Mouse (Mus musculus) skeletal muscle tissue, adult 2 months (tissue): Measurements from ENCODE around the gene Ccdc12.
A peak's percentile ranks its signal among the peaks of the same experiment; 100 is the strongest.

Source experiments
- DNase-seq: peaks from one replicate; pipeline ENCODE4 v3.0.0-alpha.2; 2012; ENCODE audit warnings: low read depth, low spot score

The Ccdc12 gene

DNA sequence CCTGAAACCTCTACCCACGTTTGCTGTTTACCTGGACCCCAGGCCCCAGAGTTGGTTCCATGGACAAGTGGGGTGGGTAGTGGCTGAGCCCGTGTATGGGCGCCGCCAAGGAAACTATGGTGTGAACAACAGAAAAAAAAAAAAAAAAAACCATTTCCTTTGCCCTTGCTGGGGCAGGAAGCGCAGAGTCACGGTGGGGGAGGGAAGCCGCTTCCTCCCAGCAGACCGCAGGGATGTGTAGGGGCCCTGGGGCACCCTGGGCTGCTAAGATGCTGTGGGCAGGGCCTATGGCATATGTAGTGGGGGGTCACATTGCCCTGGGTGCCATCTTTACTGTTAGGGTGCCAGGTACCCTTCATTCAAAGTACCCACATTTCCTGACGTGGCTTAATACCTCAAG, 11.1 kb upstream of the Ccdc12 start:
- no peak for DNase-seq

DNA sequence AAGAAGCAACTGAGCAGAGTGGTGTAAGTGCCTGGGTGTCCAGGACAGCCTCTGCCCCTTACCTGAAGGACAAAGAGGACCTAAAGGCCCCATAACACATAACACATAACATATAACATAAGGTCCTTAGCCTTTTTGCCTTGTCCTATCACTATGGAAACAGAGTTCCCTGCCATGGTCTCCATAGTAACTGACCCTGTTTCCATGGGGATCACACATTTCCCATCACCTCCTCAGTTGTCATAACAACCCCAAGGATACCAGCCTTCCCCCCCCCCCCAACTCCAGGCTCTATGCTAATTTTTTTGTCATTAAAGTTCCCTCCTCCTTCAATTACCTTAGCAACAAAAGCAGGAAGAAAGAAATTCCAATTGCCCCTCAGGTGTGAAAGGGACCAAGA, 6.5 kb upstream of the Ccdc12 start:
- DNase-seq: no peak

DNA sequence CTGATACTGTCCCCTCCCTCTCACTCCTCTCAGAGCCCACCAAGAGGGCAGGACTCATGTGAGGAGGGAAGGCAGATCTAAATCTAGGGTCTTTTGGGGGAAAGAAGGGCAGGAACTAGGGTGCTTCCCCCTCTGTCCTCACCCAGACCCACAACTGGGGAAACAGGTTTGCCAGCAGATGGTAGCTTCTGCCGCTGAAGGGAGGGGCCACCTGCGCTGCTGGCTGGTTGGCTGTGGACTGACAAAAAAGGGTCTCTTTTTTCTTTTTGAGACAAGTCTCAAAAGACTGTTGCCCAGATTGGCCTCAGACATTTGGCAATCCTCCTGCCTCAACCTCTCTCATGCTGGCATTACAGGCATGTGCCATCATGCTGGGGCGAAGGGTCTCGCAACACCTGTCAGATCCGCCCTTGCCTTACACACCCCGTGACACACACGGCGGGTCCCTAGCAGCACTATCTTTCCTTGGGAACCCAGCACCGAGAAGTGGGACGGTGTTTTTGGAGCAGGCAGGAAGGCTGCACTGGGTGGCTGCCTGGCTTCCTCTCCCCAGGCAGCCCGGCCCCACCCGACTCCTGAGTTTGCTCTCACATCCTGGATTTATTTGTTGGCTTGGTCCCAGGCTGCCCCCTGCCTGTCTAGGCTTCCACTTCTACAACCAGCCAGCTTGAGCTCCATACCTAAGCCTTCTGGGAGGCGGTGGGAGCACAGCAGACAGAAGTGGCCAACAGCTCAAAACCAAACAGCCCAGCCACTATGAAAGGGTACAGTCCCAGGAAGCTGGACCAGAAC, 4.2 kb upstream of the Ccdc12 start:
- no peak for DNase-seq

- no peak for DNase-seq
Observed at GRCm38 (mm10) chr9:110652963-110653654, 3.2 kb upstream of the Ccdc12 start.

DNA sequence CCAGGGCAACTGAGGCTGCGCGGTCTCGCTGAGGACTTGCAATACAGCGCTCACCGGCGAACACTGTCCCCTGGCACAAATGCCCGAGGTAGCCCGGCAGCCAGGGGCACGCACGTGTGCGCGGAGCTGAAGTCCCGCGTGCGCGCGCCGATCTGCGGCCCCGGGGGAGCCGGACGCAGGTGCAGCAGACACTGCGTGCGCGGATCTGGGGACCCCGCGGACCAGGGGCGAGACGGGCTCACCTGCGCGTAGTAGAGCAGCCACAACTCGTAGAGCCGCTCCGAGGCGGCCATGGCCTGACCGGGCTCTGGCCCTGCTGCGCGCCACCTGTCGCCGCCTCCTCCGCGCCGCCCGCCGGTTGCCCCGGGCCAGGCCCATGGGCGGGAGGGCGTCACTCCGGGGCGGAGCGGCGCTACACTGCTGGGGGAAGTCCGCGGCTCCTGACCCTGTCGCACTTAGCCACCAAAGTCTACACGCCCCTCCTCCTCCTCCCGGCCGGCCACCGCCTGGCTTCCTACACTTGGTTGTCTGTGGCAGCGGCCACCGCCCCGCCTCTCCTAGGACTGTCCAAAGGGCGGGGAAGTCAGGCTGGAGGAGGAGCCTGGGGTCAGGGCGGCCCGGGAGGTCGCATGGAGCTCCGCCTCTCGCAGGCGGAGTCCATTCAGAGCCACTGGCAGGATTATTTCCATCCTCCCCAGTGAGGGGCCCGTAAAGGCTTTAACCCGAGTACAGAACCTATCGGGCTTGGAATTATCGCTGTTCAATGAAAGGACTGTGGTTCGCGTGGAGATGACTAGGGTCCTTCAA, 2.4 kb upstream of the Ccdc12 start, which contains the start of gene Nbeal2:
TSS of gene Nbeal2 (minus strand) at position 507 of the 807 bp plus-strand sequence.
- DNase-seq: peak; percentile 91

DNA sequence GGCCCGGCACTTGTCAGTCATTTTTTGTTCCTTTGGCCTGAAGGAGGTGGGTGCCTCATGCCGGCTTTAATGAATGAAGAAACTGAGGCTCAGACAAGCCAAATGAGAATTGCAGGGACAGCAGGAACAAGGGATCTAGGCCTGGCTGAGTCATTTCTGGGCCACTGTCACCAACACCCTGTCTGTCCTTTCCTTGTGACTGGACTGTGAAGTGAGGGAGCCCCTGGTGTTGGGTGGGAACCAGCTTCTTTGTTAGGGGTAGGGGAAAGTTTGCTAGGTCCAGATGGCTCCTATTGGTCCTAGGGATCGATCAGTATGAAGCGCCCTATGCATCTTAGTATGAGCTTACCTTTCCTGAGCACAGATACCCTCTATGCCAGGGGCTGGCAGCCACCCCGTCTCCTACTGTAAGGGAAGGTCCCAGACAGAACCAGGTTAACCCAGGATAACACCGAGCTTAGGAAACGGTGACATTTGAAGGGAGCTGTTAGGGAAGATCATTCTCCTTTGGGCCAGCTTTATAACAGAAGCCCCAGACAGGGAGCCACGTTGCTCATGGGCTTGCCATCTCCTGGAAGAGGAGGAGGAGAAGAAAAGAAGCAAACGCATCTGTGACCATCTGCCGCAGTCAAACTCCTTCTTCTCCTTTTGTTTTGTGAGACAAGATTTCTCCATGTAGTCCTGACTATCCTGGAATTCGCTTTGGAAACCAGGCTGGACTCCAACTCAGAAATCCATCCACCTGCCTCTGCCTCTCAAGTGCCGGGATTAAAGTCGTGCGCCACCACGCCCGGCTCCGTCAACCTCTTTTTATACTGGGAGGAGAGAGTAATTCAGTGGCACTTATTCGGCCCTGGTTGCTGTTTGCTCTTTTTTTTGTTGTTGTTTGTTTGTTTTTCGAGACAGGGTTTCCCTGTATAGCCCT, 1.3 kb upstream of the Ccdc12 start:
- DNase-seq: no peak

DNA sequence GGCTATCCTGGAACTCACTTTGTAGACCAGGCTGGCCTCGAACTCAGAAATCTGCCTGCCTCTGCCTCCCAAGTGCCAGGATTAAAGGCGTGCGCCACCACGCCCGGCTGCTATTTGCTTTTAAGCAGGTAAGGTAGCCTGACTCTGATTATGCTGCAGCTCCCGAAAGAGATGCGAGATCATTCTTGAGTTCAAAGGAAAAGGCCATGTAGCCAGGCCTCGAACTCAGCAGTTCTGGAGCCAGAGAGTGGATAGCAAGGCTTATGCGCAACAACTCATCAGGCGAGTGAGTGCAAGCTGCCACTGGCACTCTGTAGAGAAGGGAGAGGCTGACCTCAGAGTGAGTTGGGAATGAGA, 674 bp upstream of the Ccdc12 start:
- no peak for DNase-seq

DNA sequence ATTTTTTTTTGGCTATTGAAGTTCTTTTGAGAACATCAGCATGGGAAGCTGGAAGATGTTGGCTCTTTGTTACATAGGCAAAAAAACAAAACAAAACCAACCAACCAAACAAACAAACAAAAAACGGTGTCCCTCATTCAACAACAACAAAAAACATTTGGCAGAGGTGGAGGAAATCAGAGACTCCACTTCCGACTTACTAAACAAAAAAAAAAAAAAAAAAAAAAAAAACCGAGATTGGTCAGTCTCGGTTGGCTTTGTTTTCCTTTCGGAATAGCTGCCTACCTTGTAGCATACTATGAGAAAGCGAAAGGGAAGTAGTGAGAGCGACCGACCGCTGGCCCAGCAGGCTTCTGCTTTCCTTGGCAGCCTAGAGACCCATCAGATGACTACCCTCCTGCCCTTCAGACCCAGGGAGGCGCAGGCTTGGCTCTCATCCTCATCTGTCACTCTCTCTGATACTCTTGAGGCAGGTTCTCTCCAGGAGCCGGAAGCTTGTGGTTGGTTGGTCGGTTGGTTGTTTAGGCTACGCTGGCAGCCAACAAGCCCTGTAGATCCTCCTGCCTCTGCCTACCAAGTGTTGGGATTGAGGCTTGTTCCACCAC, 1.3 kb downstream of the Ccdc12 start:
- peak; percentile 70 for DNase-seq

GRCm38 (mm10) chr9:110659521-110659920, 3.2 kb downstream of the Ccdc12 start:
- DNase-seq: no peak

GRCm38 (mm10) chr9:110660208-110660607, 3.9 kb downstream of the Ccdc12 start:
- DNase-seq: no peak

DNA sequence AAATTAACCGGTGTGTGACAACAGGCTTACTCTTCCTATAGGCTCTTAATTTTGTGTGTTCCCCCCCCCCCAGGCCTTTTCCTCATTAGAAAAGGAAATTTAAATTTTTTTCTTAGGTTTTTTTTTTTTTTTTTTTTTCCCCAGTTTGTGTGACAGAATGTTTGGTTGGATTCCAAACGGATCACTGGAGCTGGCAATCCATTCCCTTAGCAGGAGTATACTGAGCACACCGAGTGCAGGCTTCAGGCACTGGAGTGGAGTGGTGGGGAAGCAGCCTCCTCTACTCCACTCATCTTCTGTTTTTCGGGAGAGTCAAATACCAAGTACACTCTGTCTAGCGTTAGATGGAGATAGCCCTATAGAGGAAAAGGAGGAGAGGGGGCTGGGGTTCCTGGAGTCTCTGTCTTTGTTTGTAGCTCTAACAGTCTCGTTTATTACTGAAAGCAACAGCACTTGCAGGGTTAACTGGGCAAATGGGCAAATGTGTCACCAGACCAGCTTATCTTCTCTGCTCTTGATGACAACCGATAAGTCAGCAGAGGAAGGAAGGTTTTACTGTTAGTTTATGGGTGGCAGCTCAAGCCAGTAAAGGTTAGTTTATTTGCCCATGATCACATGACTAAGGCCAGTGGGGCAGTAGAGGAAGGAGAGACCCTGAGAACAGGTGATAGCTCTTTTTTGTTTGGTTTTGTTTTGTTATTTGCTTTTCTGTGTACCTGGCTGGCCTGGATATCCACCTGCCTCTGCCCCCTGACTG, 4.7 kb downstream of the Ccdc12 start:
- no peak for DNase-seq

GRCm38 (mm10) chr9:110662844-110663243, 6.5 kb downstream of the Ccdc12 start:
- no peak for DNase-seq

DNA sequence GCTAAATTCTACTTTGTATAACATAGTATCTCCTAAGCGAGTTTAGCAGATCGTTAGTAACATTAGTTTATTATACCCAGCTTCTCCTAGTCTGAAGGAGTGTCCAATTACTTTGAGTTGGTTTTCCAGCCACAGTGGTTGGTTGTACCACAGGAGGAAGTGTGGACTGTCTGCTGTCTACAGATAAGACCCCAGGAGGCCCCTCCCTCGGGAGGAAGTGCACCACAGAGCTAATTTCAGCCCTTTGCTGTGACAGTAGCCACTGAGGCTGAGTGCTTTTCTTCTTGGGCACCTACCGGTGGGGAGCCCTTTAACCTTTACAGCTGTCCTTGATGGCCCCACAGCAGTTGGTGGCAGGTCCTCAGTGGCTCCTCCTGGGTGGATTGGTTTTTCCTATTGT, 9.6 kb downstream of the Ccdc12 start:
- no peak for DNase-seq

DNA sequence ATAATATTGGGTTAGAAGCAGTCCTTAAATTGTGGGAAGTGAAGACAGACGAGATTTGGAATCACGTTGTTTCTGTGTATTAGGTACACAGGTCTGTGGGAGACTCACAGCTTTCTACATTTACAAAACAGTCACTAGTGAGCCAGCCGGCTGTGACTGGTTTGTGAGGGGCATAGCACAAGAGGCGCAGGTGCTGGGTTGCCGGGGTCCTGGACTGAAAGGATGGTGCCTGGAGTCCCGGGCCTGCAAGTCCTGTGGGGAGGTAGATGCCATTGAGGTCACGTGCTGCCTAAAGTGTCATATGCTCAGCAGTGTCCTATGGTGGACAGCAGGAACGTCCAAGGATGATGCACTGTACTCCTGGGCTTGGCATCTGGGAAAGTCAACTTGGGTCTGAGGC, 10.1 kb downstream of the Ccdc12 start:
- no peak for DNase-seq

DNA sequence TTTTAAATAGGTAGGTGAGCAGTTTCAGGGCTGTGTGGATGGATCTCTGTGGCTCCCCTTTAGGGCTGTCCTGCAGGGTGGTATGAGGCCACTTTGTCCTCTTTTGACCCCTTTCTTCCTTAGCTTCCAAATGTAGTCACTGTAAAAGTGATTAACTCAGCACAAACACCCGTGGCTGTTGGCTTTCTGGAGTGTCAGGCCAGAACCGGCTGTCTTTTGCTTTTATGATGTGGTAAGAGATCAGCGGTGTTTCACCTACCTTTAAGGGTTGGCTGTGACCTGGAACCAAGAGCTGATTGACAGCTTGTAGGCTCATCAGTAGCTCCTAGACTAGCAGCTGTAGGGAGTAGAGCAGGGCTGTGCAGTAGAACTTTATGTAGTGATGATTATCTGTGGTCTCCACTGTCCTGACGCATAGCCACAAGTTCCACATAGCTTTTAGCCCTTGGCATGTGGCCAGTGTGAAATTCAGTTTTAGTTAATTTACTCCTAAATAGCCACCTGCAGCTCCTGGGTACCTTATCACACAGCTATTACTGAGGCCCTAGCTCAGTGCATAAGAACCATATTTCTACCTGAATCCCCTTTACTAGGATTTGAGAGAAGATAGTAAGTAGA, 11.0 kb downstream of the Ccdc12 start:
- DNase-seq: peak; percentile 54

GRCm38 (mm10) chr9:110668601-110669293, 12.4 kb downstream of the Ccdc12 start:
- no peak for DNase-seq

- no peak for DNase-seq
Observed at GRCm38 (mm10) chr9:110669785-110670184, 13.5 kb downstream of the Ccdc12 start.

DNA sequence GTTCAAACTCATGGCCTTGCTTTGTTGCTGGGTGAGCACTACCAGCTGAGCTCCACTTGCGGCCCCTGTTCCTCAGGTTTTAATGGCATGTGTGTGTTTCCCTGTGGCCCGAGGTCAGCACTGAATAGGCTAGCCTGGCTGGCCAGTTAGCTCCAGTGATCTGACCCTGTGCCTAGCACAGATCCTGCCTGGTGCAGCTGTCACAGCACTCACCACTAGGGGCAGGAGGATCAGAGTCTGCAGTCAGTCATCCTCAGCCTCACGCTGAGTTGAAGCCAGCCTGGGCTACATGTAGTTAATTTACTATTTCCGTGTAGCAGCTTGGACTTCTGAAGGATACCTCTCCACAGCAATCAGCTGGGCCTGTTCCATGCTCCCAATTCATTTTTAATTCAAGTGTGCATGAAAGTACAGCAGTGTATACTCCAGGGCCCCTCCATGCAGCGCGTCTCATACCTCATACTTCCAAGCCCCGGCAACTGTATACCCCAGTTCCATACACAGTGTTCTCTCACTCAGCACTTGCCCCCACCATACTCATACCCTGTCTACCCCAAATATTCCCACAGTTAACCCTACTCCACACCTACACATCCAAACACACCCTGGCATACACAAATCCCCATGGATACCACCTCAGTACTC, 16.3 kb downstream of the Ccdc12 start:
- no peak for DNase-seq
